Mouse (Mus musculus): ENCODE results near the gene Ppp1r16b. TPM values are rescaled to one million over a fixed set of nuclear protein-coding genes. Genes with fewer than 3 reads are reported as not detected.

The Ppp1r16b gene
- polyA plus RNA-seq, 1 experiment = 59.8 TPM

DNA sequence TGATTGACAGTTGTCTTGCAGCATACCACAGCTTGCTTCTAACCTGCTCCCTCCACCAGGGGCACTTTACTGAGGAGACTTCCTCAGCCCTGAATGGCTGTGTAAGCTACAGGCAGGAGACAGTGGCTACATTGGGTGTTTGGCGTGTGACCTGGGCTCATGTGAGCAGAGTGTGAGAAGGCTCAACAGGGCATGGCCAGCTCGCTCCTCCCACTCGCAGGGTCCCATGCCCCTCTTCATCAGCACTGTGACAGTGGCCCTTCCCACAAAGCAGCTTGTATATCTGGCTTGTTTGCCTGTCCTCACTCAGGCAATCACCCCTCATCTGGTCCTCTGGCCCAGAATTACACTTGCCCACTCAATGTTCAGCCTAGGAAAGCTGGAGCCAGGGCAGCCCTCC, 73.9 kb downstream of the Ppp1r16b start:
- H3K4me3 ChIP-seq (replicated peaks; ENCODE audit: insufficient read depth, low read depth, low read length) = no peak overlapping the region
- H3K4me1 ChIP-seq (ENCODE audit: control insufficient read depth, insufficient read depth, low read length) = no peaks in the 10 kb centered on the region
- WGBS = 79% methylated on average over 3 of the region's 3 CpGs
- TF ChIP-seq CTCF (IDR thresholded peaks at IDR 0.05; ENCODE audit: borderline replicate concordance, insufficient read depth, low read depth, low read length) (no peak), POLR2A (IDR thresholded peaks at IDR 0.05; ENCODE audit: borderline replicate concordance, insufficient read depth, low read length) (no peak)
- no peak for DNase-seq
- H3K27ac ChIP-seq (ENCODE audit: insufficient read depth, low read length) = no peak overlapping the region; the same call in 1 of the 2 replicates
- no peaks in the 10 kb centered on the region; the same call in 1 of the 2 replicates for H3K27me3 ChIP-seq (ENCODE audit: control insufficient read depth, insufficient read depth, low read length)

DNA sequence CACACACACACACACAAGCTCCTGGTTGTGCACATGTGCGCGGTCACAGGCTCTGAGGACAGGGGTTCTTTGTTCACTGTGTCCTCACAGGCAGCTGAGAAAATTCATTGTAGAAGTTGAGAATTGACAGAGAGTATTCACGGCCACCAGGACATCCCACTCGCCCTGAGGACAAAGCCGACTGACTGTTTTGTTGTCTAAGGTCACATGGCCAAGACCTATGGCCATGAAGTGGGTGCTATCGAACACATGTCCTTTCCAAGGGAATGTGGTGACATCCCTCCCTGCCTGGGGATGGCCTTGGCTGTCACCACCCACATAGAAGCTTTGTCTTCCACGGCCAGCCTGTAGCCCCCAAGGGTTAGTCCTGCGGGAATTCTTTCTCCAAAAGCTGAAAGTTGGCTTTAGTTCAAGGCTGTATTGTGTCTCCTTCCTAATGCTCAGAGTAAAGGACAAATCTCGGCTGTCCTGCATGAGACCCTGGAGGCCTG, 75.9 kb downstream of the Ppp1r16b start:
- H3K27me3 ChIP-seq (ENCODE audit: control insufficient read depth, insufficient read depth, low read length) = no peaks in the 10 kb centered on the region
- TF ChIP-seq CTCF (IDR thresholded peaks at IDR 0.05; ENCODE audit: borderline replicate concordance, insufficient read depth, low read depth, low read length) = no peak
- TF ChIP-seq POLR2A (IDR thresholded peaks at IDR 0.05; ENCODE audit: borderline replicate concordance, insufficient read depth, low read length) = no peak
- WGBS = 37% methylated on average over 9 of the region's 9 CpGs
- H3K4me1 ChIP-seq (ENCODE audit: control insufficient read depth, insufficient read depth, low read length) = no peaks in the 10 kb centered on the region
- H3K27ac ChIP-seq (ENCODE audit: insufficient read depth, low read length) = peak overlapping the region; percentile 69; the same call in 1 of the 2 replicates
- DNase-seq = peak in 1 of 2 experiments; percentile 22
- H3K4me3 ChIP-seq (replicated peaks; ENCODE audit: insufficient read depth, low read depth, low read length) = no peak overlapping the region

DNA sequence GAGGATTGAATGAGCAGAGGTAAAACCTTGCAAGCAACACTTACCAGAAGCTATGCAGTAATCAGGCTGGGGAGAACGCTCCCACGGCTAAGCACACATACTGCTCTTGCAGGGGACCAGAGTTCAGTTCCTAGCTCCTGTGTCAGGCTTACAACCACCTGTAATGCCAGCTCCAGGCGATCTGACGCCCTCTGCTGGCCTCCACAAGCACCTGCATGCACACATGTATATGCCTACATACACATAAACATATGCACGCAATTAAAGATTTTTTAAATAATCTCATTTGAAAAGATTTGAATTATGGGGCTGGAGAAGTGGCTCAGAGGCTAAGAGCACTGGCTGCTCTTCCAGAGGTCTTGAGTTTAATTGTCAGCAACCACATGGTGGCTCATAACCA, 77.2 kb downstream of the Ppp1r16b start:
- H3K4me3 ChIP-seq (replicated peaks; ENCODE audit: insufficient read depth, low read depth, low read length) = no peak overlapping the region
- no peak for TF ChIP-seq POLR2A (IDR thresholded peaks at IDR 0.05; ENCODE audit: borderline replicate concordance, insufficient read depth, low read length)
- no peak for TF ChIP-seq CTCF (IDR thresholded peaks at IDR 0.05; ENCODE audit: borderline replicate concordance, insufficient read depth, low read depth, low read length)
- no peak for DNase-seq
- no peaks in the 10 kb centered on the region for H3K4me1 ChIP-seq (ENCODE audit: control insufficient read depth, insufficient read depth, low read length)
- H3K27me3 ChIP-seq (ENCODE audit: control insufficient read depth, insufficient read depth, low read length) = no peaks in the 10 kb centered on the region
- H3K27ac ChIP-seq (ENCODE audit: insufficient read depth, low read length) = peak overlapping the region; percentile 43; the same call in 1 of the 2 replicates
- WGBS = 80% methylated on average over 5 of the region's 5 CpGs

DNA sequence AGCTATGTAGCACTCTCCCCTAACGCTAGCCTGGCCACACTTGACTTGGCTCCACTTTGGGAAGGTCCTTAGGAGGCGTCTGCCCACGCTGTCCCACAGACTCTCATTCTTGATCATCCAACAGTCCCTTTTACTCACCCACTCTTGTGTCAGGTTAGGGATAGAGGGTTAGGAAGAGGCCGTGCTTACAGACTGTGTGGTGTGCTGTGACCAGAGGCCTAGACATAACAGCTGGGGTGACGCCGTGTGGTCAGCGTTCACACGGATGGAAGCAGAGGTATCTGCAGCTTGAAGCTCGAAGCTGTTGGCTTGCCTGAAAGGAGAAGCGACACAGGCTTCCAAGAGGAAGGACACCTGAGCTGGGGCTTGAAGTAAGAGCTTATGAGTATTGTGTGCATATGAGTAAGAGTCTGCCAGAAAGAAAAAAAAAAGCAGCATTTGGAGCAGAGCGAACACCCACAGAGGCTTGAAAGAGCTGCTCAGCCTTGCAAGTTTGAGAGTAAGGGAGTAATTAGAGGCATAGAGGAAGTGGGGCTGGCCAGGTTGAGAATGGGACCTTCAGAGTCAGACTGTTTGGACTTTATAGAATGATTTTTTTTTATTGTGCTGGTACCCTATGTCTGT, 78.4 kb downstream of the Ppp1r16b start:
- no peak for TF ChIP-seq POLR2A (IDR thresholded peaks at IDR 0.05; ENCODE audit: borderline replicate concordance, insufficient read depth, low read length)
- no peak for TF ChIP-seq CTCF (IDR thresholded peaks at IDR 0.05; ENCODE audit: borderline replicate concordance, insufficient read depth, low read depth, low read length)
- no peaks in the 10 kb centered on the region for H3K4me1 ChIP-seq (ENCODE audit: control insufficient read depth, insufficient read depth, low read length)
- H3K4me3 ChIP-seq (replicated peaks; ENCODE audit: insufficient read depth, low read depth, low read length) = no peak overlapping the region
- peak overlapping the region; percentile 24; the same call in 1 of the 2 replicates for H3K27ac ChIP-seq (ENCODE audit: insufficient read depth, low read length)
- no peaks in the 10 kb centered on the region for H3K27me3 ChIP-seq (ENCODE audit: control insufficient read depth, insufficient read depth, low read length)
- 86% methylated on average over 11 of the region's 11 CpGs for WGBS
- no peak for DNase-seq

DNA sequence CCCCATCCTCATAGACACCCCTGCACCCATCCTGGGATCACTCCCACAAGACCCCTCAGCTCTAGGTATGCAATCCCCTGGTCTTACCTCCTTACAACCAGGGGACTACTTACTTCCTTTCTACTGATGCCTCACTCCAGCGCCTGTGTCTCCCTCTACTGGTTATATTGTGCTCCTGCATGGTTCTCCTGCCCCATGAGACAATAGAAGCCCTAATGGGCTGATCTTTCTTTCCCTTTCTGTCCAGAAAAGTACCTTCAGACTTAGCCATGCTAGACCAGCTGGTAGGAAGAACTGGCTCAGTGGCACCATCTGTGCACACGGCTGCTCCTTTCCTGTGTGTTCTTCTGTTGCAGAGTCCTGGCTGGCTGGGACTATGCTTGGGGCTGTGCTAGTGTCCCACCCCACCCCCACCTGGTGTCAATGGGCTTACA, 79.9 kb downstream of the Ppp1r16b start:
- TF ChIP-seq POLR2A (IDR thresholded peaks at IDR 0.05; ENCODE audit: borderline replicate concordance, insufficient read depth, low read length) (no peak), CTCF (IDR thresholded peaks at IDR 0.05; ENCODE audit: borderline replicate concordance, insufficient read depth, low read depth, low read length) (peak; percentile 30; the same call in 1 of the 2 replicates)
- H3K4me3 ChIP-seq (replicated peaks; ENCODE audit: insufficient read depth, low read depth, low read length) = no peak overlapping the region
- no peak overlapping the region for H3K27ac ChIP-seq (ENCODE audit: insufficient read depth, low read length)
- H3K27me3 ChIP-seq (ENCODE audit: control insufficient read depth, insufficient read depth, low read length) = no peaks in the 10 kb centered on the region
- 6% methylated on average over 2 of the region's 2 CpGs for WGBS
- no peak for DNase-seq
- H3K4me1 ChIP-seq (ENCODE audit: control insufficient read depth, insufficient read depth, low read length) = no peaks in the 10 kb centered on the region

DNA sequence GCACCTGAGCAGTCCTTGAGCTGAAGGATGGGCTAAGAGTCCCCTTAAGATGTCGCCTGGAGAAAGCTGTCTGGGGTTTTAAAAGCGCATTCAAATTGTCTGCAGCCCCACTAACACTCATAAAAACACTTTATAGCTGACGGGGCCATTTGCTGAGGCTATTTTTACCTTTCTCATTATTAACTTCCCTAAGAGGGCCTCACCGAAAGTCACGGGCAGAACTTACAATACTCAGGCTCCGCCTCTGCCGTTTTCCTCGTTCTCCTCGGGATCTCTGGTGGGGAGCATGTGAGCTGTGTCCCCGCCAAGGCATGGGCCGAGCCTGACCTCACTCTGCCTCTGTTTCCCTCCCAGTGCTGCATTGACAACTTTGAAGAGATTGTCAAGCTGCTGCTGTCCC, 81.0 kb downstream of the Ppp1r16b start:
- no peak overlapping the region for H3K27ac ChIP-seq (ENCODE audit: insufficient read depth, low read length)
- H3K4me1 ChIP-seq (ENCODE audit: control insufficient read depth, insufficient read depth, low read length) = no peaks in the 10 kb centered on the region
- 62% methylated on average over 11 of the region's 11 CpGs for WGBS
- TF ChIP-seq CTCF (IDR thresholded peaks at IDR 0.05; ENCODE audit: borderline replicate concordance, insufficient read depth, low read depth, low read length) (no peak), POLR2A (IDR thresholded peaks at IDR 0.05; ENCODE audit: borderline replicate concordance, insufficient read depth, low read length) (no peak)
- no peak for DNase-seq
- H3K4me3 ChIP-seq (replicated peaks; ENCODE audit: insufficient read depth, low read depth, low read length) = no peak overlapping the region
- no peaks in the 10 kb centered on the region for H3K27me3 ChIP-seq (ENCODE audit: control insufficient read depth, insufficient read depth, low read length)

DNA sequence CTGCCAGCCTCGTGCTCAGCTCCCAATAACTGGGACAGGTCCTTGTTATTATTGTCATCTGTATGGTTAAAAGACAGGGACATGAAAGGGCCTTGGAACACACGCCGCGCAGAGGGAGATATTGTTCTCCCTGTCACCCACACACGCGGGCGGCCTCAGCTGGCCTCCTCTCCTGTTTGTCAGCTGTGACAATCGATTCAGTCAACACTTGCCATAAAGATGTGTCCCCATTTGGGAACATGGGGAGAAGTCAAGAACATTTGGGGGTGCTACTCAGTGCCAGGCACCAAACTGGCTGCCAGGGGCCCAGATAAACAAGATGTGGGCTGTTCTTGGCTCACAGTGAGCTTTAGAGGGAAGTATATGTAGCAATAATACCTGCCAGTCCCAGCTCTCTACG, 84.2 kb downstream of the Ppp1r16b start:
- Histone ChIP-seq H3K4me1 (ENCODE audit: control insufficient read depth, insufficient read depth, low read length) (no peaks in the 10 kb centered on the region), H3K27ac (ENCODE audit: insufficient read depth, low read length) (peak overlapping the region; percentile 64; the same call in 1 of the 2 replicates), H3K27me3 (ENCODE audit: control insufficient read depth, insufficient read depth, low read length) (no peaks in the 10 kb centered on the region), H3K4me3 (replicated peaks; ENCODE audit: insufficient read depth, low read depth, low read length) (no peak overlapping the region)
- DNase-seq = no peak
- WGBS = 86% methylated on average over 9 of the region's 9 CpGs
- no peak for TF ChIP-seq CTCF (IDR thresholded peaks at IDR 0.05; ENCODE audit: borderline replicate concordance, insufficient read depth, low read depth, low read length)
- no peak for TF ChIP-seq POLR2A (IDR thresholded peaks at IDR 0.05; ENCODE audit: borderline replicate concordance, insufficient read depth, low read length)

DNA sequence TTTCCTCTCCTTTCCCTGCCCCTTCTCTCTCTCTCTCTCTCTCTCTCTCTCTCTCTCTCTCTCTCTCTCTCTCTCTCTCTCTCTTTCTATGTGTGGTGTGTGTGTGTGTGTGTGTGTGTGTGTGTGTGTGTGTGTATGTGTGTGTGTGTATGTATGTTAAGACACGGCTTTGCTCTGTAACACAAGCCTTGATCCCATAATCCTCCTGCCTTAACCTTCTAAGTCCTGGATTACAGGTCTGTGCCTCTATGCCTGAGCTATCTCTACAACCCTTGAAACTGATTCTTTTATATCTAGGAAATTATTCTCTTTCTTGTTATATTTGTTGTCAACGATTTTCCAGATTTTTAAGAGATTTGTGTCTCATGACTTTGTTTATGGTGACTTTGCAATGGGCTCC, 95.0 kb downstream of the Ppp1r16b start:
- 88% methylated on average over 2 of the region's 2 CpGs for WGBS
- DNase-seq = no peak
- no peaks in the 10 kb centered on the region for H3K4me1 ChIP-seq (ENCODE audit: control insufficient read depth, insufficient read depth, low read length)

More for the DNA sequence above, 95.0 kb downstream of the Ppp1r16b start:
- Histone ChIP-seq H3K4me3 (replicated peaks; ENCODE audit: insufficient read depth, low read depth, low read length) (no peak overlapping the region), H3K27me3 (ENCODE audit: control insufficient read depth, insufficient read depth, low read length) (no peaks in the 10 kb centered on the region), H3K27ac (ENCODE audit: insufficient read depth, low read length) (no peak overlapping the region)
- TF ChIP-seq CTCF (IDR thresholded peaks at IDR 0.05; ENCODE audit: borderline replicate concordance, insufficient read depth, low read depth, low read length) (no peak), POLR2A (IDR thresholded peaks at IDR 0.05; ENCODE audit: borderline replicate concordance, insufficient read depth, low read length) (no peak)
